Mouse (Mus musculus) midbrain, embryonic 15.5 days (tissue): Measurements from ENCODE around the gene Sec24b. TPM values are rescaled to one million over a fixed set of nuclear protein-coding genes. Genes with fewer than 3 reads are reported as not detected.

Experiments
- ATAC-seq: fragments of 200-750 bp; cut with Nextera tagmentation; replicated peaks from 2 replicates; pipeline ENCODE4 v1.8.0; 2017; ENCODE audit warnings: moderate TSS enrichment
- H3K27ac ChIP-seq: fragments of 300-500 bp; sonication (generic); 2 replicates; pipeline ENCODE4 v1.5.1; 2015; ENCODE audit warnings: mild to moderate bottlenecking, inconsistent platforms
- H3K27me3 ChIP-seq: fragments of 300-500 bp; sonication (generic); replicated peaks from 2 replicates; pipeline ENCODE4 v1.6.1; 2015; ENCODE audit warnings: inconsistent platforms
- H3K36me3 ChIP-seq: fragments of 300-500 bp; sonication (generic); replicated peaks from 2 replicates; pipeline ENCODE4 v1.6.1; 2015; ENCODE audit warnings: inconsistent platforms
- H3K4me1 ChIP-seq: fragments of 300-500 bp; sonication (generic); 2 replicates; pipeline ENCODE4 v1.6.1; 2015; ENCODE audit warnings: inconsistent platforms
- H3K4me2 ChIP-seq: fragments of 300-500 bp; sonication (generic); 2 replicates; pipeline ENCODE4 v1.6.1; 2015; ENCODE audit warnings: inconsistent platforms, mild to moderate bottlenecking, moderate library complexity
- H3K4me3 ChIP-seq: fragments of 300-500 bp; sonication (generic); 2 replicates; pipeline ENCODE4 v1.5.1; 2015; ENCODE audit warnings: mild to moderate bottlenecking, inconsistent platforms
- H3K9ac ChIP-seq: fragments of 300-500 bp; sonication (generic); 2 replicates; pipeline ENCODE4 v1.6.1; 2015; ENCODE audit warnings: mild to moderate bottlenecking, inconsistent platforms
- H3K9me3 ChIP-seq: fragments of 300-500 bp; sonication (generic); 2 replicates; pipeline ENCODE4 v1.6.1; 2016; ENCODE audit warnings: inconsistent platforms
- WGBS: fragments of 180-500 bp; shearing (Covaris S2); methylation state at CpG from one replicate; pipeline ENCODE4 v1.1.7; 2015; ENCODE audit warnings: mixed read lengths; 5-methylcytosine and 5-hydroxymethylcytosine counted together
- polyA plus RNA-seq: library from polyadenylated mRNA; unstranded; fragments of >200 nt; fragmentation: Nextera tagmentation; extraction: Ambion mirVana; gene quantifications from 2 replicates; pipeline ENCODE4 v1.2.1, GENCODE M21; 2015

Sec24b gene
- polyA plus RNA-seq, 1 experiment from 2014 or later: 34.9 TPM

- Histone ChIP-seq H3K4me2 (no peak overlapping the region), H3K27ac (no peak overlapping the region), H3K27me3 (peaks cover 7% of the 10 kb centered on the region), H3K36me3 (no peaks in the 10 kb centered on the region), H3K9me3 (no peaks in the 10 kb centered on the region), H3K4me3 (no peak overlapping the region), H3K9ac (no peak overlapping the region), H3K4me1 (peaks cover 17% of the 10 kb centered on the region)
- 65% methylated on average over 9 of the region's 9 CpGs for WGBS
- no peak for ATAC-seq
Measured at GRCm38 (mm10) chr3:129967874-129968273, 93.5 kb downstream of the Sec24b start.

GRCm38 (mm10) chr3:129964681-129965080 lies 96.7 kb downstream of the Sec24b start:
- no peak overlapping the region for H3K27ac ChIP-seq
- WGBS: 95% methylated on average over 8 of the region's 8 CpGs
- no peak for ATAC-seq
- H3K4me1 ChIP-seq: peaks cover 4% of the 10 kb centered on the region
- no peaks in the 10 kb centered on the region for H3K36me3 ChIP-seq
- H3K27me3 ChIP-seq: peaks cover 7% of the 10 kb centered on the region
- H3K4me2 ChIP-seq: no peak overlapping the region
- no peak overlapping the region for H3K9ac ChIP-seq
- H3K4me3 ChIP-seq: no peak overlapping the region
- H3K9me3 ChIP-seq: no peaks in the 10 kb centered on the region

GRCm38 (mm10) chr3:129962533-129962932 lies 98.8 kb downstream of the Sec24b start:
- ATAC-seq: no peak
- no peaks in the 10 kb centered on the region for H3K27me3 ChIP-seq
- H3K4me3 ChIP-seq: no peak overlapping the region
- H3K36me3 ChIP-seq: no peaks in the 10 kb centered on the region
- no peak overlapping the region for H3K9ac ChIP-seq
- WGBS: 72% methylated on average over 8 of the region's 8 CpGs
- H3K4me1 ChIP-seq: no peaks in the 10 kb centered on the region
- H3K4me2 ChIP-seq: no peak overlapping the region
- H3K27ac ChIP-seq: no peak overlapping the region
- no peaks in the 10 kb centered on the region for H3K9me3 ChIP-seq

GRCm38 (mm10) chr3:129953296-129953695 lies 108.1 kb downstream of the Sec24b start:
- Histone ChIP-seq H3K4me2 (no peak overlapping the region), H3K27me3 (no peaks in the 10 kb centered on the region), H3K4me3 (no peak overlapping the region), H3K36me3 (no peaks in the 10 kb centered on the region), H3K27ac (no peak overlapping the region), H3K9ac (no peak overlapping the region), H3K4me1 (no peaks in the 10 kb centered on the region), H3K9me3 (no peaks in the 10 kb centered on the region)
- 87% methylated on average over 4 of the region's 4 CpGs for WGBS
- ATAC-seq: no peak

- no peak overlapping the region for H3K4me2 ChIP-seq
- no peak overlapping the region for H3K9ac ChIP-seq
- H3K27me3 ChIP-seq: no peaks in the 10 kb centered on the region
- WGBS: 85% methylated on average over 5 of the region's 5 CpGs
- H3K27ac ChIP-seq: no peak overlapping the region
- H3K36me3 ChIP-seq: no peaks in the 10 kb centered on the region
- no peaks in the 10 kb centered on the region for H3K9me3 ChIP-seq
- no peak for ATAC-seq
- no peaks in the 10 kb centered on the region for H3K4me1 ChIP-seq
- H3K4me3 ChIP-seq: no peak overlapping the region
Measured at GRCm38 (mm10) chr3:129949158-129949773, 112.1 kb downstream of the Sec24b start.

GRCm38 (mm10) chr3:129948359-129948758 lies 113.0 kb downstream of the Sec24b start:
- H3K27ac ChIP-seq: no peak overlapping the region
- no peak overlapping the region for H3K9ac ChIP-seq
- H3K4me1 ChIP-seq: no peaks in the 10 kb centered on the region
- no peaks in the 10 kb centered on the region for H3K9me3 ChIP-seq
- no peak overlapping the region for H3K4me3 ChIP-seq
- no peaks in the 10 kb centered on the region for H3K27me3 ChIP-seq
- 89% methylated on average over 5 of the region's 5 CpGs for WGBS
- no peaks in the 10 kb centered on the region for H3K36me3 ChIP-seq
- H3K4me2 ChIP-seq: no peak overlapping the region
- no peak for ATAC-seq

- Histone ChIP-seq H3K4me3 (no peak overlapping the region), H3K36me3 (no peaks in the 10 kb centered on the region), H3K27me3 (no peaks in the 10 kb centered on the region), H3K9ac (no peak overlapping the region), H3K9me3 (no peaks in the 10 kb centered on the region), H3K4me1 (no peaks in the 10 kb centered on the region), H3K4me2 (no peak overlapping the region), H3K27ac (no peak overlapping the region)
- 82% methylated on average over 5 of the region's 5 CpGs for WGBS
- ATAC-seq: no peak
Measured at GRCm38 (mm10) chr3:129946217-129946914, 115.0 kb downstream of the Sec24b start.

GRCm38 (mm10) chr3:129943813-129944212 lies 117.5 kb downstream of the Sec24b start:
- Histone ChIP-seq H3K4me1 (no peaks in the 10 kb centered on the region), H3K9me3 (no peaks in the 10 kb centered on the region), H3K4me2 (no peak overlapping the region), H3K27me3 (no peaks in the 10 kb centered on the region), H3K9ac (no peak overlapping the region), H3K4me3 (no peak overlapping the region), H3K27ac (no peak overlapping the region), H3K36me3 (no peaks in the 10 kb centered on the region)
- WGBS: 84% methylated on average over 4 of the region's 4 CpGs
- ATAC-seq: no peak

GRCm38 (mm10) chr3:129941291-129941690 lies 120.1 kb downstream of the Sec24b start:
- Histone ChIP-seq H3K9ac (no peak overlapping the region), H3K4me1 (no peaks in the 10 kb centered on the region), H3K4me3 (no peak overlapping the region), H3K4me2 (no peak overlapping the region), H3K27me3 (no peaks in the 10 kb centered on the region), H3K27ac (no peak overlapping the region), H3K9me3 (no peaks in the 10 kb centered on the region), H3K36me3 (no peaks in the 10 kb centered on the region)
- no peak for ATAC-seq
- 95% methylated on average over 1 of the region's 1 CpGs for WGBS

- Histone ChIP-seq H3K9ac (no peak overlapping the region), H3K4me3 (no peak overlapping the region), H3K4me2 (no peak overlapping the region), H3K27me3 (no peaks in the 10 kb centered on the region), H3K36me3 (no peaks in the 10 kb centered on the region), H3K27ac (no peak overlapping the region), H3K9me3 (no peaks in the 10 kb centered on the region), H3K4me1 (no peaks in the 10 kb centered on the region)
- no peak for ATAC-seq
- 86% methylated on average over 2 of the region's 2 CpGs for WGBS
Measured at GRCm38 (mm10) chr3:129940780-129941179, 120.6 kb downstream of the Sec24b start.

GRCm38 (mm10) chr3:129939058-129939457 lies 122.3 kb downstream of the Sec24b start:
- no peaks in the 10 kb centered on the region for H3K36me3 ChIP-seq
- H3K27me3 ChIP-seq: no peaks in the 10 kb centered on the region
- no peaks in the 10 kb centered on the region for H3K4me1 ChIP-seq
- H3K9ac ChIP-seq: no peak overlapping the region
- no peak overlapping the region for H3K4me3 ChIP-seq
- H3K9me3 ChIP-seq: no peaks in the 10 kb centered on the region
- WGBS: 43% methylated on average over 7 of the region's 7 CpGs
- no peak for ATAC-seq
- H3K27ac ChIP-seq: no peak overlapping the region
- H3K4me2 ChIP-seq: no peak overlapping the region

GRCm38 (mm10) chr3:129937848-129938247 lies 123.5 kb downstream of the Sec24b start:
- ATAC-seq: no peak
- Histone ChIP-seq H3K4me3 (no peak overlapping the region), H3K9ac (no peak overlapping the region), H3K27ac (no peak overlapping the region), H3K27me3 (no peaks in the 10 kb centered on the region), H3K4me1 (no peaks in the 10 kb centered on the region), H3K36me3 (no peaks in the 10 kb centered on the region), H3K9me3 (no peaks in the 10 kb centered on the region), H3K4me2 (no peak overlapping the region)
- WGBS: 60% methylated on average over 3 of the region's 3 CpGs

- H3K4me2 ChIP-seq: no peak overlapping the region
- no peak for ATAC-seq
- H3K4me3 ChIP-seq: no peak overlapping the region
- H3K9me3 ChIP-seq: no peaks in the 10 kb centered on the region
- no peaks in the 10 kb centered on the region for H3K4me1 ChIP-seq
- H3K36me3 ChIP-seq: no peaks in the 10 kb centered on the region
- H3K27me3 ChIP-seq: no peaks in the 10 kb centered on the region
- no peak overlapping the region for H3K27ac ChIP-seq
- H3K9ac ChIP-seq: no peak overlapping the region
- WGBS: 55% methylated on average over 9 of the region's 9 CpGs
Measured at GRCm38 (mm10) chr3:129936561-129936960, 124.8 kb downstream of the Sec24b start.
